Mouse (Mus musculus) telencephalon, adult 2 months (tissue): ENCODE data around the gene Prl4a1.
A peak's percentile ranks its signal among the peaks of the same experiment; 100 is the strongest.
"Not testable (repeated sequence)": the region's sequence is repeated elsewhere in the genome, so short reads cannot be mapped to it uniquely, and the experiment has no call there.

Experiments
- DNase-seq: peaks from one replicate; pipeline ENCODE4 v3.0.0-alpha.2; 2011; ENCODE audit warnings: low read depth, low spot score

The Prl4a1 gene

GRCm38 (mm10) chr13:28015912-28016311 lies at the start of gene Prl4a1:
Gene Prl4a1 (plus strand): TSS chr13:28016212.
- no peak for DNase-seq

DNA sequence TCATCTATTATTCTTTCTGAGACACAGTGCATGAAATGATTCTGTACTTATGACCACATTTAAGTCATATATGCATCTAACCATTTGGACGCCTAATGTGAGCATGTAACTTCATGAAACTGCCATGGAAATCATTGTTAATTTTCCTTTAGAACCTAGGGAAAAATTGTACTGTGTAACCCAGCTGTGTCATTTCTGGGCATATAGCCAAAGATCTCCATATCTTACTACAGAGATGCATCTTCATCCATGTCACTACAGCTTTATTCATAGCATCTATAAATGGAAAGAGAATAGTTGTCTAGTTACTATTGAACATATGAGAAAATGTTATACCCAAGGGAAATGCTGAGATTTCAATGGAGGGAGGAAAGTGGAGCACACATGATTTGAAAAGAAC lies 43.1 kb upstream of the Prl4a1 start:
- DNase-seq, result no peak

DNA sequence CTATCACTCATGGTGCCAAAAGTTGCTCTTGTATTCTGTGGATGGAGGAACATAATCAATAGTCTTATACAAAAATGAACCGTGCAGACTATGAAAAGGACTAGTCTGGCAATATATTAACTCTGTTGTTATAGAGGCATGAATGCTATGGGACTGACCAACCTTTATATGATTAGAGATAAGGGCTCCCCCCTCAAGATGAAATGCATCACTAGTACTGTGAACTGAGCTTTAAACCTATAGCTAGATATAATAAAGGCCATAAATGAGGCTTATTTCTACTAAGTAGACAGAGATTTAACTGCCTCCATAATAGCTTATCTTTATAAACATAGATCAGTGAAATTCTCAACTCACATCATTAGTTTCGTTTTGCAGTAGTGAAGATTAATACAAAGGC lies 41.7 kb upstream of the Prl4a1 start:
- not testable (repeated sequence) for DNase-seq

DNA sequence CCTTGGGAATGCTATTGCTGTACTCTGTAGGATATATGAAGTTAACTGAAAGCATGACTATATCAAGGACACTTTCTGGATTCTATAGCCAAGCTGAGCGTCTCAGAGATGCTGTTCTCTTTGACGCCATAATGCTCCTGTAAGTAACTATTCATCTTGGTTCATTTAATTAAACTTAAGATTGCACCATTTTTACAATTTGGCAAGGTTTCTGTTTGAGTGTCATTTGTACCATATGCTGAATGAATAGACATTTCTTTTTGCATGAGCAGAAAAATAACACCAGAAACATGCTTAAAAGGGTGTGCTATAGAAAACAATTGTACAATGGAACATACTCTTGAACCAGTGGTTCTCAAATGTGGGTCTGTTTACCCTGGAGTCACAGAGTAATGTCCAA lies 38.4 kb upstream of the Prl4a1 start:
- peak; percentile 13 for DNase-seq

GRCm38 (mm10) chr13:27996557-27996956 lies 19.5 kb upstream of the Prl4a1 start:
- not testable (repeated sequence) for DNase-seq

DNA sequence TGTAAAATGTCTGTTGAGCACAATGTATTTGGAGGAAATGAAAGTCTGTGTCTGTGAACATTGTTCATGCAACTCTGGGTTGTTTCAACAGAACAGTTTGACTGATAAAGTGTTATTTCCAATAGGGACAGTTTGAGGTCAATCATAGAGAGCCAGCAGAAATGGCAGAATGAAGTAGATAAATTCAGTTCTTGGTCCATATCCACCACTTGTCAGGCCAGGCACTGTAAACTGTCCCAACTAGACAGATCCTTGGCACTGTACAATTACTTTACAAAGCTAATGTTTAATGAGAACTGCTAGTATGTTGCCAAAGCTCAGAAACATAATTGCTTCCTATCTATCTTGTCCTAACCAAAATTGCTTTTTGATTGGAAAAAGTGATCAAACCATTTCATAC lies 13.3 kb downstream of the Prl4a1 start:
- DNase-seq, result no peak

DNA sequence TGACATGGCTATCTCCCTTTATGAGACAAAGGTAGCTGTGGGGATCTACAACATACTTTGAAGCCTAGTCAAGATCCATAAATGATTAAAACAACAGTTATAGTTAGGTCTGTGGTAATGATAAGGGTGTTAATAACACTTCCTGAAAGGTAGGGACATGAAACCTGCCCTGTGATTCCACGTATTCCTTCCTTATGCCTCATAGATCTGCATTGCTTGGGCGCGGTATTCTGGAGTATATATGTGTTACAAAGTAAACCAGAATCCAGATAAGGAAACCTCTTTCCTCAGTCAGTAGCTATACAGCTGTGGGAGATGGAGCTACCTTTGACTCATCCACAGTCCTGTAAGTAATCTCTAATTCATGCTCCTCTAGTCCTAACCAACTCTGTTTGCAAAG lies 53.3 kb downstream of the Prl4a1 start:
- no peak for DNase-seq
